Comparison of ENCODE assay signal across 14 mouse cellular contexts in genomic region chr5:142595698-142596097, GRCm38 (mm10). TPM values are rescaled to one million over a fixed set of nuclear protein-coding genes. Genes with fewer than 3 reads are reported as not detected.
DNase-seq lines count a peak whose midpoint lies in the region; TF ChIP-seq lines count a peak whose summit lies in the region.
"Had no signal": no experiment of that assay in that cellular context is flagged by ENCODE, and none has a peak within 500 bp of the region (broad histone marks: within the 10 kb centered on the region; RNA-seq: fewer than 3 reads in every experiment).

No protein-coding gene starts in this region.

- intact Hi-C loops in left cerebral cortex, adult 2 months (cut with DNase I) = no loop called here

- H3K4me3 ChIP-seq in left cerebral cortex, adult 2 months = no peak overlapping the region
- H3K4me3 ChIP-seq: heart, embryonic 13.5 days; limb, embryonic 12.5 days had no signal

- no peak for DNase-seq in left cerebral cortex, adult 2 months (ENCODE audit: extremely low spot score in 1 of 2, low spot score in 2 of 2)
- DNase-seq in left cerebral cortex, adult 18-20 months (ENCODE audit: low spot score in 2 of 2) = no peak
- peak; percentile 38 for DNase-seq in cerebellum, adult 11 months
- peak; percentile 77 to 82 for DNase-seq in cerebellum, postnatal 10 days
- DNase-seq in layer of hippocampus, postnatal 36 days = peak; percentile 70 to 74
- no peak for DNase-seq in kidney, adult 11 months
- no peak for DNase-seq in heart, adult 8-10 months (ENCODE audit: low spot score)
- DNase-seq: adrenal gland, adult 2 months; kidney, postnatal 25 days; lung, adult 2 months; thymus, postnatal 14 days had no signal

- no peak for TF ChIP-seq CTCF in left cerebral cortex, adult 2 months (IDR thresholded peaks at IDR 0.05)

- H3K27ac ChIP-seq in left cerebral cortex, adult 2 months = peak overlapping the region; percentile 48; the same call in 1 of the 2 replicates
- H3K27ac ChIP-seq: heart, embryonic 13.5 days had no signal

RNA-seq across cellular contexts. Expression of gene Mmd2, which starts 12.9 kb away (rescaled TPM):
- total RNA-seq in left cerebral cortex, adult 2 months (2021) = 100 to 1,000 TPM; 103 to 104 TPM
- total RNA-seq in left cerebral cortex, adult 18-20 months (2021) = 100 to 1,000 TPM; 102 to 105 TPM
- total RNA-seq in layer of hippocampus, postnatal 36 days (2021) = 100 to 1,000 TPM; 159 to 178 TPM
- total RNA-seq in heart, adult 8-10 months (2022) = under 1 TPM in 3 of 4 experiments, not detected in 1; 0.08 to 0.50 (median 0.28) TPM
- total RNA-seq: megakaryocyte-erythroid progenitor cell, adult 5-6 weeks had no signal

RNA-seq across cellular contexts. Expression of gene Wipi2, which starts 31.8 kb away (rescaled TPM):
- total RNA-seq in left cerebral cortex, adult 2 months (2021) = 100 to 1,000 TPM in 1 of 2 experiments, 10 to 100 TPM in 1; 99.7 to 102 TPM
- 100 to 1,000 TPM in 1 of 2 experiments, 10 to 100 TPM in 1; 93.2 to 102 TPM for total RNA-seq in left cerebral cortex, adult 18-20 months (2021)
- 100 to 1,000 TPM; 102 to 103 TPM for total RNA-seq in layer of hippocampus, postnatal 36 days (2021)
- 10 to 100 TPM; 35.6 to 39.5 (median 36.9) TPM for total RNA-seq in heart, adult 8-10 months (2022)

RNA-seq across cellular contexts. Expression of gene Radil, which starts 44.8 kb away (rescaled TPM):
- 10 to 100 TPM; 19.5 to 20.4 TPM for total RNA-seq in left cerebral cortex, adult 2 months (2021)
- total RNA-seq in left cerebral cortex, adult 18-20 months (2021) = 10 to 100 TPM; 14.1 to 15.4 TPM
- 10 to 100 TPM; 13.5 to 14.7 TPM for total RNA-seq in layer of hippocampus, postnatal 36 days (2021)
- total RNA-seq in heart, adult 8-10 months (2022) = 1 to 10 TPM; 1.2 to 2.3 (median 1.8) TPM
- total RNA-seq: megakaryocyte-erythroid progenitor cell, adult 5-6 weeks had no signal

Comparison
In these comparisons a context has a peak if more than half of its experiments do, and no peak if none do; other contexts are left out.
1. DNase-seq: peak in cerebellum, adult 11 months (single experiment), cerebellum, postnatal 10 days (2 of 2) and layer of hippocampus, postnatal 36 days (2 of 2); none in left cerebral cortex, adult 2 months (0 of 2), left cerebral cortex, adult 18-20 months (0 of 2), kidney, adult 11 months (single experiment) and heart, adult 8-10 months (single experiment).
2. RNA of gene Mmd2, which starts 12.9 kb away (total RNA-seq): 159 to 178 TPM in layer of hippocampus, postnatal 36 days, 102 to 105 TPM in left cerebral cortex, adult 18-20 months and 103 to 104 TPM in left cerebral cortex, adult 2 months; 0.08 to 0.50 TPM in heart, adult 8-10 months; every median in the first group is over 10 times any median in the second.
3. RNA of gene Radil, which starts 44.8 kb away (total RNA-seq): 19.5 to 20.4 TPM in left cerebral cortex, adult 2 months, 14.1 to 15.4 TPM in left cerebral cortex, adult 18-20 months and 13.5 to 14.7 TPM in layer of hippocampus, postnatal 36 days; 1.2 to 2.3 TPM in heart, adult 8-10 months; every median in the first group is over 4 times any median in the second.